Mouse (Mus musculus) heart, adult 2 months (tissue): Measurements from ENCODE around the gene Lamc1. TPM values are rescaled to one million over a fixed set of nuclear protein-coding genes. Genes with fewer than 3 reads are reported as not detected.
A peak's percentile ranks its signal among the peaks of the same experiment; 100 is the strongest.
"Not testable (repeated sequence)": the region's sequence is repeated elsewhere in the genome, so short reads cannot be mapped to it uniquely, and the experiment has no call there.

Source experiments
- DNase-seq, 2 experiments: peaks; one replicate each; pipeline ENCODE4 v3.0.0; 2021
- H3K27ac ChIP-seq: fragments of 200-600 bp; 2 replicates; pipeline ENCODE4 v1.8.1; 2022
- H3K27me3 ChIP-seq: fragments of 200-500 bp; 2 replicates; pipeline ENCODE4 v1.6.1; 2012; ENCODE audit warnings: mild to moderate bottlenecking, low read length, inconsistent platforms, mixed read lengths; ENCODE audit not compliant: control insufficient read depth, insufficient read depth
- H3K36me3 ChIP-seq: fragments of 200-500 bp; 2 replicates; pipeline ENCODE4 v1.6.1; 2012; ENCODE audit warnings: low read length, inconsistent platforms; ENCODE audit not compliant: control insufficient read depth, insufficient read depth
- H3K4me1 ChIP-seq: fragments of 200-500 bp; 2 replicates; pipeline ENCODE4 v1.6.1; 2011; ENCODE audit warnings: low read length; ENCODE audit not compliant: control insufficient read depth, insufficient read depth
- H3K4me3 ChIP-seq: fragments of 200-600 bp; 2 replicates; pipeline ENCODE4 v1.8.1; 2022
- H3K79me2 ChIP-seq: fragments of 200-500 bp; replicated peaks from 2 replicates; pipeline ENCODE4 v1.6.1; 2012; ENCODE audit warnings: mild to moderate bottlenecking, inconsistent platforms, low read length, moderate library complexity, mixed read lengths; ENCODE audit not compliant: control insufficient read depth, insufficient read depth
- H3K9ac ChIP-seq: fragments of 200-500 bp; 2 replicates; pipeline ENCODE4 v1.6.1; 2012; ENCODE audit warnings: low read depth, mild to moderate bottlenecking, control low read depth, inconsistent platforms, low read length, mixed read lengths
- CTCF ChIP-seq: fragments of 200-600 bp; IDR thresholded peaks from 2 replicates; pipeline ENCODE4 v1.8.1; 2022; ENCODE audit warnings: antibody characterized with exemption, mild to moderate bottlenecking, moderate library complexity
- EP300 ChIP-seq: fragments of 200-500 bp; IDR thresholded peaks from 2 replicates; pipeline ENCODE4 v1.6.1; 2011; ENCODE audit warnings: low read depth, low read length, control low read depth; ENCODE audit not compliant: insufficient read depth
- POLR2A ChIP-seq: fragments of 200-500 bp; IDR thresholded peaks from 2 replicates; pipeline ENCODE4 v1.6.1; 2011; ENCODE audit warnings: mild to moderate bottlenecking, low read depth, low read length, control low read depth; ENCODE audit not compliant: insufficient read depth
- WGBS: fragments of 180-500 bp; shearing (Covaris S2); methylation state at CpG from one replicate; pipeline ENCODE4 v1.1.7; 2018; 5-methylcytosine and 5-hydroxymethylcytosine counted together
- intact Hi-C: fragments of 180-260 bp; cut with DNase I; formaldehyde crosslinking; loops from one replicate; pipeline ENCODE4 v1.15.1; 2025
- polyA plus RNA-seq: library from polyadenylated mRNA; depleted of rRNA; stranded (reverse); fragments of >200 nt; gene quantifications from 2 replicates; pipeline ENCODE4 v1.2.3, GENCODE M21; 2012
- total RNA-seq, 2 experiments: library from RNA; stranded (reverse); gene quantifications; 2 replicates each; pipeline ENCODE4 v1.2.3; 2021

Lamc1 gene
- total and polyA plus RNA-seq, 3 experiments = 103 to 116 (median 111) TPM

DNA sequence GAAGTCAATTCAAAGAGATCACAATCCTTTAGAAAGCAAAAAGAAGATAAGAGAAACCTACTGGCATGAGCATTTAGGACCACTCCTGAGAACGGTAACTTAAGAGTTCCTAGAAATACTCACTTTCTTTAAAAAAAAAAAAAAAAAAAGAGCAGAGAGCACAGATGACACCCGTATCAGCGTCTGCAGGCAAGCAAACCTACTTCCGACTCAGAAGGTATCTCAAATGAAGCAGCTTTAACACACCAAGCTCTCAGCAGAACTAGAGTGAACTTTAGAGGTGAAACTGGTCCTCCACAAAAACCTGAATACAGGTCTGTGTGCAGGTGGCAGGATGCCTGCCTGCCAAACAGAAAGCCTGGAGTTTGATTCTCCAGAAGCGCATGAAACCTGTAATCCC lies 19.6 kb downstream of the Lamc1 start:
- no peaks in the 10 kb centered on the region for H3K27me3 ChIP-seq
- no peak for DNase-seq
- 84% methylated on average over 5 of the region's 5 CpGs for WGBS
- no peak overlapping the region; the same call in 1 of the 2 replicates for H3K27ac ChIP-seq
- H3K4me1 ChIP-seq = peaks cover 27% of the 10 kb centered on the region
- H3K9ac ChIP-seq = no peak overlapping the region
- intact Hi-C loops = no loop called here
- peaks cover 27% of the 10 kb centered on the region for H3K36me3 ChIP-seq
- TF ChIP-seq CTCF (no peak), EP300 (no peak), POLR2A (no peak)
- H3K4me3 ChIP-seq = no peak overlapping the region
- peaks cover 5% of the 10 kb centered on the region for H3K79me2 ChIP-seq

DNA sequence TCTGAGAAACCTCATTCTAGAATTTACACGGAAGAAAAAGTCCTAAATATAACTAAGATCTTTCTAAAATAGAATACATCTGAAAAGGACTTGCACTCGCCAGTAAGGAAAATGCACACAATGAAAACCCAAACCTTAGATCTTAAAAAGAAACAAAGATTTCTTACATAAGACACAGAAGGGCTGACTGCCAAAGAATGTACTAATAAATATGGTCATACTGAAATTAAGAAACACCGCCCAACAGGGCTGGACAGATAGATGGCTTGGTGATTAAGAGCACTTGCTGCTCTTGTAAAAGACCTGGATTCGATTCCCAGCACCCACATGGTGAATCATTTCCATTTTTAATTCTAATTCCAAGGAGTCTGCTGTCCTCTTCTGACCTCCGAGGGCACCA lies 22.4 kb downstream of the Lamc1 start:
- DNase-seq = no peak
- Histone ChIP-seq H3K27me3 (no peaks in the 10 kb centered on the region), H3K27ac (peak overlapping the region; percentile 68), H3K79me2 (peaks cover 4% of the 10 kb centered on the region), H3K4me1 (peaks cover 23% of the 10 kb centered on the region), H3K4me3 (no peak overlapping the region), H3K36me3 (peaks cover 31% of the 10 kb centered on the region), H3K9ac (no peak overlapping the region)
- TF ChIP-seq EP300 (no peak), CTCF (no peak), POLR2A (no peak)
- 52% methylated on average over 5 of the region's 5 CpGs for WGBS
- intact Hi-C loops = no loop called here

DNA sequence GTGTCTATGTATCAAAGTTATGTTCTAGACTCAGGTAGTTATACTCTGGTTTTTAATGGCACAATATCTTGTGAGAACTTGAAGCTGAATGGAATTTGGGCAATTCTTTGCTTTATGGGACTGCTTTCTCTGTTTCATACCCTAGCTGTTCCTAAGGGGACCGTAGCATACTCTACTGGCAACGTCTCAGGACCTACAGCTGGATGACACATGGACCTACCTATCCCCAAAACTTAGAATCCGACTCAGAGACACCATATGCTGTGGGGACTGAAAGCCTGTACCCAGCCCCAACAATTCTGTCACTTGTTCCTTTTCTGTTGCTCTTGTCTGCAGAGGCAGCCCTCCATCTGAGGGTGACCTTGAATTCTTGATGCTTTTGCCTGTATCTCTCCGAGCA lies 23.3 kb downstream of the Lamc1 start:
- H3K27ac ChIP-seq = peak overlapping the region; percentile 68
- DNase-seq = no peak
- TF ChIP-seq POLR2A = no peak
- TF ChIP-seq CTCF = no peak
- no peak for TF ChIP-seq EP300
- peaks cover 5% of the 10 kb centered on the region for H3K79me2 ChIP-seq
- H3K9ac ChIP-seq = peak overlapping the region; percentile 9; the same call in 1 of the 2 replicates
- 51% methylated on average over 4 of the region's 4 CpGs for WGBS
- peaks cover 31% of the 10 kb centered on the region for H3K36me3 ChIP-seq
- intact Hi-C loops = no loop called here
- no peaks in the 10 kb centered on the region for H3K27me3 ChIP-seq
- H3K4me1 ChIP-seq = peaks cover 22% of the 10 kb centered on the region
- no peak overlapping the region for H3K4me3 ChIP-seq

DNA sequence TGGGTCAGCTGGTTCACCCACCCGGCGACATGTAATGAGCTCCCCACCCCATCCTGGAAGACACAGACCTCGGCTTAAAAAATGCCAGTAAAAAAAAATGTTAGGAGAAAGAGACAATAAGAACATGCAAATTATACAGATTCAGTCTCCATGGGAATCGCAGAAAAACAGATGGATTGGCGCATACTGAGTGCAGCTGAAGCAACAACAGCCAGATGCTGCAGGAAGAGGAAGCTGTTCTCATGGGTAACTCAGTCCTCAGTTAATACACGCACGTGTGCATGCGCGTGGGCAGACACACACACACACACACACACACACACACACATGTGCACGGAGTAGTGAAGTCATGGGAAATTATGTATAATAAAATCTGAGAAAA lies 23.7 kb downstream of the Lamc1 start:
- Histone ChIP-seq H3K27ac (peak overlapping the region; percentile 77), H3K9ac (peak overlapping the region; percentile 51), H3K4me1 (peaks cover 23% of the 10 kb centered on the region), H3K79me2 (peaks cover 3% of the 10 kb centered on the region), H3K27me3 (no peaks in the 10 kb centered on the region), H3K4me3 (peak overlapping the region; percentile 33; the same call in 1 of the 2 replicates), H3K36me3 (peaks cover 33% of the 10 kb centered on the region)
- intact Hi-C loops = no loop called here
- 19% methylated on average over 10 of the region's 10 CpGs for WGBS
- DNase-seq = peak in 1 of 2 experiments; percentile 59
- TF ChIP-seq POLR2A = 0 out of 2 replicates have a peak, but pooled peaks have one; percentile 8
- no peak for TF ChIP-seq CTCF
- peak; percentile 94 for TF ChIP-seq EP300

DNA sequence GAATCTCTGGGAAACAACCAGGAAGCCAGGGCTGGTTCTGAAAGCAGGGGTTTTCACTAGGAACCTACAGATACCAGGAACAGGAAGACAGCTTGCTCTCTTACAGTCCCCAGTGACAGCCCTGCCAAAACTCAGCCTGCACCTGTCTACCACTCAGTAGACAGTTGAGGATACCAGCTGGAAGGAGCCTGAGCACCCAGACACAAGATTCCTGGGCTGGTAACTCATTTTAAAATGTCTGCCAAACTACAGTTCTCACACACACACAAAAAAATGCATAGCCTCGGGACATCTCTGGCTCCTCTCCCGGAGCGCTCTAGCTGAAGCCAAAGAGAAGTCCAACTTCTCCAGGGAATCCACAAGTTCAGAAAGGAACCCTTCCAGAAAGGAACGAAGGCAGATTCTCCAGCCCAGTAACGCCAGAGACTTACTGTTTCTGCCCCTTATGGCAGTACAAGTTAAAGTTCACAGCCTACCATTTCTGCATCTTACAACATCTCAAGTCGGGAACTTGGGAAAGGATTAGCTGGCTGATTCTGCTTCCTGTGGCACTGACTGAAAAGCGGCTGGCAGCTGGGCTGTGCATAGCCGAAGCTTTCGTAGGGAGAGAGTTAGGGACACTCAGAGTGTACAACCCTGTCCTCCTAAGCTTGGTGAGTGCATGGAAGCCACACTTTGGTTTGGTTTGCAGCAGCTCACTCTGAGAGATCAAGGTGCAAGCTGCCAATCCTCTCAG lies 24.2 kb downstream of the Lamc1 start:
- TF ChIP-seq CTCF (no peak), POLR2A (no peak), EP300 (no peak)
- Histone ChIP-seq H3K9ac (peak overlapping the region; percentile 51), H3K27me3 (no peaks in the 10 kb centered on the region), H3K27ac (peak overlapping the region; percentile 77), H3K4me3 (peak overlapping the region; percentile 33; the same call in 1 of the 2 replicates), H3K4me1 (peaks cover 23% of the 10 kb centered on the region), H3K36me3 (peaks cover 34% of the 10 kb centered on the region), H3K79me2 (peaks cover 3% of the 10 kb centered on the region)
- DNase-seq = peak; percentile 59 to 67
- WGBS = 6% methylated on average over 9 of the region's 9 CpGs
- intact Hi-C loops = no loop called here

DNA sequence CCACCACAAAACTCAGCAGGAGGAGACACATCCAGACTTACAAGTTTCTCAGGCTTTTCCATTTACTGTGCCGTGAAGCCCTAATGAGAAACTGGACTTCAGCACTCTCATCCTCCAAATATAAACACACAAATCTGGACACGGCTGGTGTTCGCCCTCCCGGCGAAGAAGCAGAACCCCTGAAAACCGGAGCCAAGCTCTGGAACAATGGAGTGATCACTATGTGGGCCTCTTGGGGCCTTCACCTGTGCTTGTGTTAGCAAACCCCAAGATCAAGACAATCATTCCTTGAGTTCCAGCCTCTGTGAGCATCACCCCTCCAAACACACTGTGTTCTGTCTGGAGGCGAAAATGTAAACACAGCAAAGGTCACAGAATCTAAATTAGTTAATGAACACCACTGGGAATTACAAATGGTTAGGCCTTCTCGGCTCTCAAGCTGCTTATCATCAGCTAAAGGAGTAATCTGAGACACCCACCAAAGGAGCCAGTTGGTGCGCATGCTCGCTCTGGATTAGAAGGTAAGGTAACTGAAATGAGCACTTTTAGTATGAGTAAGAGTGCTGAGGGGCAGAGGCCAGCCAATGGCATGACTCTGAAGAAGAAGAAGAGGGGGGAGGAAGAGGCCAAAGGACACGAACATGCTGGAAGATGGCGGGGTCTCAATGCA lies 24.9 kb downstream of the Lamc1 start:
- 45% methylated on average over 12 of the region's 12 CpGs for WGBS
- peak overlapping the region; percentile 51 for H3K9ac ChIP-seq
- TF ChIP-seq EP300 (no peak), POLR2A (no peak)

DNA sequence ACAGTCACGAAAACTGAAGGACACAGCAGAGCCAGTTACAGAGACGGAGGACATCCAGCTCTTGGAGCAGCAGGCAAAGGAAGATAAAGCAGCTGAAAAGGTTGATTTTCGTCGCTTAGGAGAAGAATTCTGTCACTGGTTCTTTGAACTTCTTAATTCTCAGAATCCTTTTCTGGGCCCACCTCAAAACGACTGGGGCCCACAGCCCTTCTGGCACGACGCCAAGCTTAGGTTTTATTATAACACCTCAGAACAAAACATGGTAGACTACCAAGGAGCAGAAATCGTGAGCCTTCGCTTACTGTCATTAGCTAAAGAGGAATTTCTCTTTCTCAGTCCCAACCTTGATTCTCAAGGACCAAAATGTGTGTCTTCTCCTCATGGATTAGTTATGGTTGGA lies 26.9 kb downstream of the Lamc1 start:
- H3K27ac ChIP-seq, H3K79me2 ChIP-seq, intact Hi-C loops, DNase-seq, H3K9ac ChIP-seq, H3K27me3 ChIP-seq, H3K4me3 ChIP-seq: not testable (repeated sequence)
- Histone ChIP-seq H3K4me1 (peaks cover 25% of the 10 kb centered on the region), H3K36me3 (peaks cover 33% of the 10 kb centered on the region)
- 74% methylated on average over 9 of the region's 9 CpGs for whole genome bisulfite sequencing

More for the DNA sequence above, 24.9 kb downstream of the Lamc1 start:
- no peak overlapping the region for H3K4me3 ChIP-seq
- H3K36me3 ChIP-seq = peaks cover 39% of the 10 kb centered on the region
- no peaks in the 10 kb centered on the region for H3K27me3 ChIP-seq
- H3K4me1 ChIP-seq = peaks cover 25% of the 10 kb centered on the region
- peak overlapping the region; percentile 77 for H3K27ac ChIP-seq
- DNase-seq = no peak
- peaks cover 5% of the 10 kb centered on the region for H3K79me2 ChIP-seq
- intact Hi-C loops = no loop called here

DNA sequence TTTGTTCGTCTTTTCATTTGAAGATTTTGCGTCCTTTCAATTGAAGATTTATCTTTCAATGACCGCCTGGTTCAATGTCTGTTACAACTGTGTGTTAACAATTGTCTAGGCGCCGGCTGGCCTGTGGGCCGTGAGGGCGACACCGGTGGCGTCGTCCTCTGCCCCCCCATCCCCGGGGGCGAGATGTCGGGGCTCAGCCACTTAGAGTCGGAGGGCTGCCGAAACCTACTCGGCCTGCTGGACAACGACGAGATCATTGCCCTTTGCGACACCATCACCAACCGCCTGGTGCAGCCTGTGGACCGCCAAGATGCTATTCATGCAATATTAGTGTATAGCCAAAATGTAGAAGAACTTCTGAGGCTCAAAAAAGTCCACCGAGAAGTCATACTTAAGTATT lies 27.3 kb downstream of the Lamc1 start:
- peaks cover 28% of the 10 kb centered on the region for H3K36me3 ChIP-seq
- 87% methylated on average over 22 of the region's 22 CpGs for WGBS
- intact Hi-C loops, H3K27me3 ChIP-seq, DNase-seq, H3K9ac ChIP-seq, H3K79me2 ChIP-seq, H3K4me3 ChIP-seq: not testable (repeated sequence)
- peak overlapping the region; percentile 11; the same call in 1 of the 2 replicates for H3K27ac ChIP-seq
- H3K4me1 ChIP-seq = peaks cover 24% of the 10 kb centered on the region
